Mouse (Mus musculus) MEL (cell line): Measurements from ENCODE around the gene Tifab. TPM values are rescaled to one million over a fixed set of nuclear protein-coding genes. Genes with fewer than 3 reads are reported as not detected.

ENCODE experiments used
- DNase-seq: peaks from one replicate; pipeline ENCODE4 v3.0.0; 2011; ENCODE audit warnings: low read depth, low spot score
- H3K27ac ChIP-seq: 2 replicates; pipeline ENCODE4 v1.5.1; 2012; ENCODE audit warnings: low read depth, mild to moderate bottlenecking, control low read depth, low read length, moderate library complexity; ENCODE audit not compliant: control insufficient read depth
- H3K27me3 ChIP-seq, 2 experiments: fragments of 150-350 bp in 1 of 2; sonication (generic) in 1 of 2; 2 replicates each; pipeline ENCODE4 v1.6.1; 2012; ENCODE audit warnings: low read length in 2 of 2, mild to moderate bottlenecking in 2 of 2, improper control_type of control experiment in 1 of 2, moderate library complexity in 1 of 2; ENCODE audit not compliant: insufficient read depth in 2 of 2, control insufficient read depth in 1 of 2
- H3K36me3 ChIP-seq, 2 experiments: 2 replicates each; pipeline ENCODE4 v1.6.1; 2012 to 2014; ENCODE audit warnings: low read length in 2 of 2, improper control_type of control experiment in 1 of 2, inconsistent platforms in 1 of 2, mild to moderate bottlenecking in 1 of 2; ENCODE audit not compliant: insufficient read depth in 2 of 2, control insufficient read depth in 1 of 2
- H3K4me1 ChIP-seq, 2 experiments: fragments of 150-350 bp in 1 of 2; sonication (generic) in 1 of 2; 2 replicates each; pipeline ENCODE4 v1.6.1; 2012; ENCODE audit warnings: low read length in 2 of 2, improper control_type of control experiment in 1 of 2, mild to moderate bottlenecking in 1 of 2; ENCODE audit not compliant: insufficient read depth in 2 of 2, control insufficient read depth in 1 of 2
- H3K4me3 ChIP-seq, 2 experiments: fragments of 150-350 bp in 1 of 2; sonication (generic) in 1 of 2; 2 replicates each; pipeline ENCODE4 v1.5.1; 2012; ENCODE audit warnings: low read depth in 2 of 2, low read length in 2 of 2, mild to moderate bottlenecking in 2 of 2, moderate library complexity in 2 of 2, control low read depth in 1 of 2, improper control_type of control experiment in 1 of 2; ENCODE audit not compliant: control insufficient read depth in 1 of 2, insufficient read depth in 1 of 2
- H3K79me2 ChIP-seq: 2 replicates; pipeline ENCODE4 v1.6.1; 2012; ENCODE audit warnings: mild to moderate bottlenecking, low read length, moderate library complexity; ENCODE audit not compliant: control insufficient read depth, poor library complexity, insufficient read depth
- H3K9ac ChIP-seq: 2 replicates; pipeline ENCODE4 v1.6.1; 2012; ENCODE audit warnings: low read depth, mild to moderate bottlenecking, control low read depth, low read length, moderate library complexity; ENCODE audit not compliant: control insufficient read depth, poor library complexity, severe bottlenecking
- H3K9me3 ChIP-seq: fragments of 150-350 bp; sonication (generic); replicated peaks from 2 replicates; pipeline ENCODE4 v1.6.1; 2012; ENCODE audit warnings: mild to moderate bottlenecking, low read length, improper control_type of control experiment, moderate library complexity; ENCODE audit not compliant: insufficient read depth
- BHLHE40 ChIP-seq: IDR thresholded peaks from 2 replicates; pipeline ENCODE4 v1.6.1; 2012; ENCODE audit warnings: low read depth, mild to moderate bottlenecking, inconsistent platforms, low read length, improper control_type of control experiment, borderline replicate concordance
- CTCF ChIP-seq, 3 experiments: IDR thresholded peaks in 2 of 3; conservative IDR thresholded peaks in 1 of 3; 2 replicates each; pipeline ENCODE4 v1.5.1; 2011 to 2012; ENCODE audit warnings: low read length in 3 of 3, low read depth in 2 of 3, mild to moderate bottlenecking in 2 of 3, improper control_type of control experiment in 1 of 3, inconsistent platforms in 1 of 3, mixed read lengths in 1 of 3, moderate library complexity in 1 of 3; ENCODE audit not compliant: control insufficient read depth in 1 of 3, insufficient read depth in 1 of 3, poor library complexity in 1 of 3, severe bottlenecking in 1 of 3
- E2F4 ChIP-seq: IDR thresholded peaks from 2 replicates; pipeline ENCODE4 v1.6.1; 2011; ENCODE audit warnings: low read depth, low read length, improper control_type of control experiment, borderline replicate concordance
- EP300 ChIP-seq, 2 experiments: IDR thresholded peaks; 2 replicates each; pipeline ENCODE4 v1.6.1; 2011; ENCODE audit warnings: improper control_type of control experiment in 2 of 2, low read length in 2 of 2, low read depth in 1 of 2, mild to moderate bottlenecking in 1 of 2
- ETS1 ChIP-seq: IDR thresholded peaks from 2 replicates; pipeline ENCODE4 v1.6.1; 2012; ENCODE audit warnings: low read depth, mild to moderate bottlenecking, inconsistent platforms, low read length, improper control_type of control experiment, moderate library complexity
- GABPA ChIP-seq: IDR thresholded peaks from 2 replicates; pipeline ENCODE4 v1.6.1; 2012; ENCODE audit warnings: low read depth, mild to moderate bottlenecking, inconsistent platforms, low read length, improper control_type of control experiment, moderate library complexity
- GATA1 ChIP-seq: IDR thresholded peaks from 2 replicates; pipeline ENCODE4 v1.6.1; 2011; ENCODE audit warnings: low read depth, low read length, improper control_type of control experiment
- JUND ChIP-seq: IDR thresholded peaks from 2 replicates; pipeline ENCODE4 v1.6.1; 2011; ENCODE audit warnings: low read depth, mild to moderate bottlenecking, improper control_type of control experiment, low read length
- KAT2A ChIP-seq: conservative IDR thresholded peaks from 2 replicates; pipeline ENCODE4 v1.6.1; 2012; ENCODE audit warnings: low read depth, low read length, improper control_type of control experiment, inconsistent platforms
- MAX ChIP-seq: IDR thresholded peaks from 2 replicates; pipeline ENCODE4 v1.6.1; 2011; ENCODE audit warnings: low read length, improper control_type of control experiment
- MEF2A ChIP-seq: IDR thresholded peaks from 2 replicates; pipeline ENCODE4 v1.6.1; 2014; ENCODE audit warnings: low read depth, mild to moderate bottlenecking, inconsistent platforms, low read length, improper control_type of control experiment; ENCODE audit not compliant: poor library complexity, insufficient replicate concordance, severe bottlenecking; ENCODE audit errors: extremely low read depth
- MXI1 ChIP-seq: IDR thresholded peaks from 2 replicates; pipeline ENCODE4 v1.6.1; 2011; ENCODE audit warnings: mild to moderate bottlenecking, low read depth, low read length, improper control_type of control experiment
- MYC ChIP-seq: IDR thresholded peaks from 2 replicates; pipeline ENCODE4 v1.6.1; 2011; ENCODE audit warnings: low read depth, mild to moderate bottlenecking, low read length, improper control_type of control experiment, moderate library complexity
- NELFE ChIP-seq: IDR thresholded peaks from 2 replicates; pipeline ENCODE4 v1.6.1; 2011; ENCODE audit warnings: low read depth, low read length, improper control_type of control experiment
- POLR2AphosphoS2 ChIP-seq: IDR thresholded peaks from 2 replicates; pipeline ENCODE4 v1.6.1; 2011; ENCODE audit warnings: low read length, improper control_type of control experiment
- POLR2AphosphoS5 ChIP-seq: IDR thresholded peaks from 2 replicates; pipeline ENCODE4 v1.6.1; 2012; ENCODE audit warnings: low read depth, borderline replicate concordance, mild to moderate bottlenecking, inconsistent platforms, low read length, moderate library complexity, mixed read lengths
- SMC3 ChIP-seq: IDR thresholded peaks from 2 replicates; pipeline ENCODE4 v1.6.1; 2011; ENCODE audit warnings: low read depth, low read length, improper control_type of control experiment
- TAL1 ChIP-seq: IDR thresholded peaks from 2 replicates; pipeline ENCODE4 v1.6.1; 2012; ENCODE audit warnings: mild to moderate bottlenecking, inconsistent platforms, low read length, moderate library complexity, mixed read lengths
- ZC3H11A ChIP-seq: IDR thresholded peaks from 2 replicates; pipeline ENCODE4 v1.6.1; 2012; ENCODE audit warnings: low read depth, mild to moderate bottlenecking, inconsistent platforms, low read length, improper control_type of control experiment
- polyA plus RNA-seq, 2 experiments: library from polyadenylated mRNA; stranded (reverse) in 1 of 2; unstranded in 1 of 2; fragments of >175 nt in 1 of 2; fragments of >200 nt in 1 of 2; gene quantifications; 2 replicates each; pipeline versions ENCODE4 v1.2.1 to v1.2.4; 2012; ENCODE audit warnings: low replicate concordance in 2 of 2, low read depth in 1 of 2; ENCODE audit not compliant: insufficient read length in 2 of 2, insufficient read depth in 1 of 2, missing spikeins in 1 of 2
- total RNA-seq: library from RNA; depleted of rRNA; stranded (reverse); fragments of 300-350 nt; gene quantifications from 2 replicates; pipeline ENCODE4 v1.2.3, GENCODE M21; 2012

Tifab gene
- total and polyA plus RNA-seq, 3 experiments = not detected

DNA sequence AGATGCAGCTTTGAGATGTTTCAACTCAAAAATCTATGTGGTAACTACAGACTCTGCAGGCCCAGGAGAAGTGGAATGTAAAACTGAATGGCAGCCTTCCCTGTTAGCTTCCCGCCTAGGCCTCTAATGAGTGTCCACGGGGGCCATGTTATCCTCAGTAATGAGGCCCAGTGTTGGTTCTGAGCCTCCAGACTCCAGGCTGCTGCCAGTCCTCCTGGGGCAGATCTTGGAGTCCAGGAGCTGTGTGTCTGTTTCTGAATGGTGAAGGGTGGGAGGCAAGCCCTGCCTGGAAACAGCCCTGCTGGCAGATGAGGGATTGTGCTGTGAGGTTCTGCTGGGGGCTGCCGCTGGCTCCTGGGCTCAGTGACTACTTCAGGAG is 10.3 kb downstream of the Tifab start:
- Histone ChIP-seq H3K36me3 (no peaks in the 10 kb centered on the region), H3K9me3 (no peaks in the 10 kb centered on the region), H3K27me3 (no peaks in the 10 kb centered on the region), H3K4me3 (no peak overlapping the region), H3K79me2 (no peaks in the 10 kb centered on the region), H3K9ac (no peak overlapping the region), H3K27ac (no peak overlapping the region), H3K4me1 (no peaks in the 10 kb centered on the region)
- TF ChIP-seq SMC3 (no peak), MAX (no peak), GABPA (no peak), MXI1 (no peak), POLR2AphosphoS2 (no peak), BHLHE40 (no peak), POLR2AphosphoS5 (no peak), GATA1 (no peak), ZC3H11A (no peak), E2F4 (no peak), ETS1 (no peak), JUND (no peak)
- DNase-seq = no peak

DNA sequence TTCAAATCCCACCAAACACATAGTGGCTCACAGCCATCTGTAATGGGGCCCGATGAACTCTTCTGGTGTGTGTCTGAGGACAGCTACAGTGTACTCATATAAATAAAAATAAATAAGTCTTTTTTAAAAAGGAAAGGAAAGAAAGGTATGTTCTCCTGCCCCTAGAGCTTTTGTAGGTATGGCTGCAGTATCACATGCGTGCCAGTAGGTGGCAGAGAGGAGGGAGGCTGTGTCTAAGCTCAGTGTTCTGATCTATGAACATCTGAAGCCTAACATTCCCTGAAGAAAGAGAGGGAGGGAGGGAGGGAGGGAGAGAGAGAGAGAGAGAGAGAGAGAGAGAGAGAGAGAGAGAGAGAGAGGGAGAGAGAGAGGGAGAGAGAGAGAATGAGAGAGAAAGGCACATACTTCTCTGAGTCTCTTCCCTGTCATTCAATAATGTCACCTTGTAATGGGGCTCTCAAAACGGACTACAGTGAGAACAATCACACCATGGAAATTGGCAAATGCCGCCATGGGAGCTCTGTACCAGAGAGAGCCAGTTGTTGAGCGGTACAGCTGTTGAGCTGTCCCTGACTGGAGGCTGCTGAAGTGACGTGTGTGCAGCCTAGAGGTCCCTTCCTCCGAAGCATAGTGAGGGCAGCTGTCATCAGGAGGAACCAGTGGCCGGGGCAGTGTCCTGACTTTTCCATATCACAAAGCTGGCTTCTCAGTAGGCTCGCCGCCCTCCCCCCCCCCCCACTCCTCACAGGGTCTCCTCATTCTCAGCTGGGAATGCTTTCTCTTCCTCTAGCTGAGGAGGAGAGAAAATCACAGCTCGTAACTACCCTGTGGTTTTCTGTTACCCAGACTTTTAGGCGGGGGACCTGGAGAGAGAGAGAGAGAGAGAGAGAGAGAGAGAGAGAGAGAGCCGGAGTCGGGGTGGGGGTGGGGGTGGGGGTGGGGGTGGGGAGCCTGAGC is 11.0 kb downstream of the Tifab start:
- H3K27ac ChIP-seq = no peak overlapping the region
- DNase-seq = no peak

DNA sequence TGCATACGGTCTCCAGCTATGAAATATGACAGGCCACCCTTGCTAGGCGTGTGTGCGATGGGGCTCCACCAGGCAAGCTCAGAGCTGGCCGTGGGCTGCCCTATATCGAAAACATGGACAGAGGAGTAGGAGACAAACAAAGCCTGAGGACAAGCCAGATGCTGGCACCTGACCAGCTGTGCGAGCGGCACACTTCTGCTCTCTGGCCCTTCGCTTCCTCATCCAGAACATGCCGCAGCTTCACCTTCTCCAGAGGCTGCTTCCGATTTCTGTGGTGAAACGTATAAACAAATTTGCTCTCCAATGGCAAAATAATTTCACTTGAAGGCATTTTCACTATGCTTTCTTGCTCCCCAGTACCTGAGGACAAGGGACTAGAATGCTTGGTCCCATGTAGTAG is 13.1 kb downstream of the Tifab start:
- Histone ChIP-seq H3K4me1 (no peaks in the 10 kb centered on the region), H3K36me3 (no peaks in the 10 kb centered on the region), H3K9me3 (no peaks in the 10 kb centered on the region), H3K27me3 (no peaks in the 10 kb centered on the region; a peak in 1 of 4 replicates)
- no peak for DNase-seq
- TF ChIP-seq NELFE = no peak
- TF ChIP-seq POLR2AphosphoS2 = no peak
- TF ChIP-seq EP300 (IDR thresholded peaks at IDR 0.05; ENCODE audit: low read depth in 1 of 2, low read length in 2 of 2) = no peak
- no peak for TF ChIP-seq MYC
- TF ChIP-seq MXI1 = no peak
- TF ChIP-seq JUND = no peak
- no peak for TF ChIP-seq ZC3H11A
- TF ChIP-seq ETS1 = no peak
- TF ChIP-seq TAL1 = no peak
- no peak for TF ChIP-seq KAT2A
- no peak for TF ChIP-seq E2F4
- TF ChIP-seq, all 39 proteins: peak for 0
- Histone ChIP-seq H3K4me3 (no peak overlapping the region), H3K79me2 (no peaks in the 10 kb centered on the region), H3K27ac (no peak overlapping the region), H3K9ac (no peak overlapping the region)

More for the DNA sequence above, 11.0 kb downstream of the Tifab start:
- Histone ChIP-seq H3K36me3 (no peaks in the 10 kb centered on the region), H3K27me3 (no peaks in the 10 kb centered on the region), H3K9ac (no peak overlapping the region)
- TF ChIP-seq CTCF (IDR thresholded peaks at IDR 0.05 in 2 of 3, conservative IDR thresholded peaks at IDR 0.05 in 1 of 3; ENCODE audit: control insufficient read depth in 1 of 3, insufficient read depth in 1 of 3, low read depth in 2 of 3, low read length in 3 of 3, poor library complexity in 1 of 3, severe bottlenecking in 1 of 3) = peak; percentile 33 to 41 (median 34)
- no peak for TF ChIP-seq MEF2A
- TF ChIP-seq, all 39 proteins: peak for 1
- H3K4me1 ChIP-seq = no peaks in the 10 kb centered on the region
- no peaks in the 10 kb centered on the region for H3K9me3 ChIP-seq
- H3K4me3 ChIP-seq = no peak overlapping the region
- H3K79me2 ChIP-seq = no peaks in the 10 kb centered on the region
